Mouse (Mus musculus) erythroblast, embryonic 14.5 days (primary cell): ENCODE measurements around the gene Ccnf.

Source experiments
- GATA1 ChIP-seq: IDR thresholded peaks from 2 replicates; pipeline ENCODE4 v1.6.1; 2012; ENCODE audit warnings: low read length, inconsistent platforms, mixed read lengths
- TAL1 ChIP-seq: IDR thresholded peaks from 3 replicates; pipeline ENCODE4 v1.6.1; 2012; ENCODE audit warnings: low read length, inconsistent platforms, mixed read lengths

DNA sequence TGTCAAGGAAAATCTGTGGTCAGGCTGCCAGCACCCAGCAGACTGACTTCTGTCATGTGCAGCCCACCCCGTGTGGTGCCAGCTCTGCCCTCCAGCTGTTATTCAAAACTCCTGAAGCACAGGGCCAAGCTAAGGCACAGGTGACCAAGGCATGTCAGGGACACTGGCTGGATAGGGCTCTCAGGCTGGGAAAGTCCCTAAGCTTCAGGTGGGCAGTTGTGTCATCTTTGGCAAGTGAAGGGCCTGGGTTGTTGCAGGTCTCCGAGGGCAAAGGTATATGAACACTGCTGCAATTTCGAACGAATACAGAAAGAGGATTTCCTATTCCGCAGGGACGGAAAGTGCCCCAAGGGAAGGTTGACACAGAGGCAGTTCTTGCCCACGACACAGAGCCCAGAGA is 46.4 kb downstream of the Ccnf start:
- TF ChIP-seq GATA1 (no peak), TAL1 (no peak)
